Mouse (Mus musculus) limb, embryonic 15.5 days (tissue): ENCODE measurements around the gene Apom. TPM values are rescaled to one million over a fixed set of nuclear protein-coding genes. Genes with fewer than 3 reads are reported as not detected.

Source experiments
- ATAC-seq: fragments of 200-750 bp; cut with Nextera tagmentation; 2 replicates; pipeline ENCODE4 v1.8.0; 2017; ENCODE audit warnings: low read depth, moderate TSS enrichment; ENCODE audit not compliant: insufficient number of reproducible peaks, low FRiP score, low TSS enrichment
- H3K27ac ChIP-seq: fragments of 300-500 bp; sonication (generic); 2 replicates; pipeline ENCODE4 v1.5.1; 2015; ENCODE audit warnings: moderate library complexity, mild to moderate bottlenecking, inconsistent platforms
- H3K27me3 ChIP-seq: fragments of 300-500 bp; sonication (generic); 2 replicates; pipeline ENCODE4 v1.6.1; 2015; ENCODE audit warnings: inconsistent platforms
- H3K36me3 ChIP-seq: fragments of 300-500 bp; sonication (generic); 2 replicates; pipeline ENCODE4 v1.6.1; 2015; ENCODE audit warnings: inconsistent platforms
- H3K4me1 ChIP-seq: fragments of 300-500 bp; sonication (generic); 2 replicates; pipeline ENCODE4 v1.6.1; 2015; ENCODE audit warnings: inconsistent platforms
- H3K4me2 ChIP-seq: fragments of 300-500 bp; sonication (generic); 2 replicates; pipeline ENCODE4 v1.6.1; 2015; ENCODE audit warnings: mild to moderate bottlenecking, inconsistent platforms
- H3K4me3 ChIP-seq: fragments of 300-500 bp; sonication (generic); 2 replicates; pipeline ENCODE4 v1.5.1; 2015; ENCODE audit warnings: mild to moderate bottlenecking, inconsistent platforms
- H3K9ac ChIP-seq: fragments of 300-500 bp; sonication (generic); 2 replicates; pipeline ENCODE4 v1.6.1; 2015; ENCODE audit warnings: inconsistent platforms
- H3K9me3 ChIP-seq: fragments of 300-500 bp; sonication (generic); 2 replicates; pipeline ENCODE4 v1.6.1; 2016; ENCODE audit warnings: inconsistent platforms
- WGBS: fragments of 180-500 bp; shearing (Covaris S2); methylation state at CpG from one replicate; pipeline ENCODE4 v1.1.7; 2015; 5-methylcytosine and 5-hydroxymethylcytosine counted together
- polyA plus RNA-seq: library from polyadenylated mRNA; unstranded; fragments of >200 nt; fragmentation: Nextera tagmentation; extraction: Ambion mirVana; gene quantifications from 2 replicates; pipeline ENCODE4 v1.2.1, GENCODE M21; 2015

Apom gene
- polyA plus RNA-seq, 1 experiment from 2014 or later = 2.0 TPM

DNA sequence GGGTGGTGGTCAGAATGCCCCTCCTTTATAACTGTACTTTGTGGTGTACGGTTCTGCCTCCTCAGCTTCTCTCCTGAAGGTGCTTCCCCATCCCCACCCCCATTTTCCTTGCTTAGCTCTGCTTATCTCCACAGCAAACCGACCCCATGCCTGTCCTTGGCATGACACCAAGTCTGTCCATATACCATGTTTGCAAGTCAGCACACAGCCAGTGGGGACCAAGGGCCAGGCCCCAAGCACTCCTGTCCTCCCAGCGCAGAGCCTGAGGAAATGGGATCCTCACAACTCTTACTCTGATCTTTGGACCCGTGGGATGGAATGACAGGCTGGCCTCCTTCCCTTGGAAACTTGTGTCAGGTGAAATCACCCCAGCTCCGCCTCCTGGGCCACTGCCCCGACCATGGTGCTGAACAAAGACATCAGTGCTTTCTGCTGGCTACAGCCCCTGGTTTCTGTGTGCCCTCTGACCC, 28.6 kb downstream of the Apom start:
- Histone ChIP-seq H3K9ac (no peak overlapping the region), H3K27ac (no peak overlapping the region), H3K36me3 (peaks cover 61% of the 10 kb centered on the region), H3K4me1 (peaks cover 7% of the 10 kb centered on the region; the same call in 1 of the 2 replicates), H3K4me3 (no peak overlapping the region), H3K27me3 (no peaks in the 10 kb centered on the region), H3K9me3 (no peaks in the 10 kb centered on the region), H3K4me2 (no peak overlapping the region)
- 75% methylated on average over 6 of the region's 6 CpGs for WGBS
- ATAC-seq = no peak

DNA sequence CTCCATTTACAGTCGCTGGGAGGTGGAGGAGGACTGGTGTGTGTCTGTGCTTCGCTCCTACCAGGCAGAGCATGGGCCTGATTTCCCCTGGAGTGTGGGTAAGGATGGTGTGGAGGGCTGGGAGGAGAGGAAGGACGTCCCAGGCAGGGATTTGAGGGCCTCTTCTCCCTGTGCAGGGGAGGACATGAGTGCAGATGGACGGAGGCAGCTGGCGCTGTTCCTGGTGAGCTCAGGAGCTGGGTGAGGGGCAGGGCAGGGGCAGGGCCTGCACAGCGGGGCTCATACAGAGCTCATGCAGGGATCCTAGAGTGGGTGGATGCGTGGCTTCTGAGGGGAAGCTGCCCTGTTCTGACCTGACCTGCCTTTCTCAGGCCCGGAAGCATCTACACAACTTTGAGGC, 29.6 kb downstream of the Apom start:
- 67% methylated on average over 8 of the region's 8 CpGs for WGBS
- Histone ChIP-seq H3K9me3 (no peaks in the 10 kb centered on the region), H3K4me1 (peaks cover 7% of the 10 kb centered on the region; the same call in 1 of the 2 replicates), H3K9ac (no peak overlapping the region), H3K4me2 (no peak overlapping the region), H3K4me3 (no peak overlapping the region), H3K27me3 (no peaks in the 10 kb centered on the region), H3K27ac (no peak overlapping the region), H3K36me3 (peaks cover 71% of the 10 kb centered on the region)
- no peak for ATAC-seq

DNA sequence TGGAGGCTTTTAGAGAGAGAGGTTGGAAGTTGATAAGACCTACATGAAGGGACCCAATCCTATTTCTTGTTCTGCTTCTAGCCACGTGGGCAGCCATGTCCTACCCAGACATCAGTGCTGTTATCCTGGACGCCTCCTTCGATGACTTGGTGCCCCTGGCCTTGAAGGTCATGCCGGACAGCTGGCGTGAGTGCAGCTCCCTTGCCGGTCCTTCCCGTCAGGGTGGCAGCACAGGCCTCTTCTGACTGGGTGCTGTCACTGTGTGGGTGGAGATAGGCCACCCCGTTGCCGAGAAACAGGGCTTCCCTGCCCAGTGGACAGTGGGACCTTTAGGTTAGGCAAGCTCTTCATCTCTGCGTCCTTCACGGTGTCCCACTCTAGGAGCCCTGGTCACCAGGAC, 30.7 kb downstream of the Apom start:
- Histone ChIP-seq H3K36me3 (peaks cover 82% of the 10 kb centered on the region), H3K9me3 (no peaks in the 10 kb centered on the region), H3K4me3 (no peak overlapping the region), H3K27ac (no peak overlapping the region), H3K9ac (no peak overlapping the region), H3K4me2 (no peak overlapping the region), H3K27me3 (no peaks in the 10 kb centered on the region), H3K4me1 (peaks cover 7% of the 10 kb centered on the region; the same call in 1 of the 2 replicates)
- ATAC-seq = no peak
- WGBS = 84% methylated on average over 11 of the region's 11 CpGs

DNA sequence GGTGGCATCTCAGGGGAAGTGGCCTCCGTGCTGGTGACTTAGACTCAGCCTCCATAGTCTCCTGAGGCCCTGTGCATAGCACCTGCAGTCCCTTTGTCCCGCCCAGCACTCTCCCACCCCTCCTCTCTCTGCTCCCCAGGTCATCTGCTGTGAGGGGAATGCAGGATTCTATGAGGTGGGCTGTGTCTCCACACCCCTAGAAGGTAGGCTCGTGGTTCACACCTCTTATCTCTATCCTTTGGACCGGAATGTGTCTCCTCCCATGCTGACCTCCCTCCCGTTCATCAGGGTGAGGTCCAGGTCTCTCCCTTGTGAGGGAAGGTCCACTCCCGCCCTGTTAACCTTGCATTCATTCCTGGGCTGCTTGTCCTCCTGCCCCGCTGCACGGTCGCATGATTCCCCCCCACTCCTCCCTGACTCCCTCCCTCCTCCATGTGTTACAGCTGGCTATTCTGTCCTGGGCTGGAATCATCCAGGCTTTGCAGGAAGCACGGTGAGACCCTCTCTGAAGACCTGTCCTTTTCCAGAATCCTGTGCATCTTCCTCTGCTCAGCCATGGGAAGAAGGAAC, 31.6 kb downstream of the Apom start:
- Histone ChIP-seq H3K4me1 (no peaks in the 10 kb centered on the region), H3K36me3 (peaks cover 91% of the 10 kb centered on the region), H3K4me2 (no peak overlapping the region), H3K9ac (no peak overlapping the region), H3K4me3 (no peak overlapping the region), H3K9me3 (no peaks in the 10 kb centered on the region), H3K27ac (no peak overlapping the region), H3K27me3 (no peaks in the 10 kb centered on the region)
- 77% methylated on average over 10 of the region's 10 CpGs for WGBS
- no peak for ATAC-seq

DNA sequence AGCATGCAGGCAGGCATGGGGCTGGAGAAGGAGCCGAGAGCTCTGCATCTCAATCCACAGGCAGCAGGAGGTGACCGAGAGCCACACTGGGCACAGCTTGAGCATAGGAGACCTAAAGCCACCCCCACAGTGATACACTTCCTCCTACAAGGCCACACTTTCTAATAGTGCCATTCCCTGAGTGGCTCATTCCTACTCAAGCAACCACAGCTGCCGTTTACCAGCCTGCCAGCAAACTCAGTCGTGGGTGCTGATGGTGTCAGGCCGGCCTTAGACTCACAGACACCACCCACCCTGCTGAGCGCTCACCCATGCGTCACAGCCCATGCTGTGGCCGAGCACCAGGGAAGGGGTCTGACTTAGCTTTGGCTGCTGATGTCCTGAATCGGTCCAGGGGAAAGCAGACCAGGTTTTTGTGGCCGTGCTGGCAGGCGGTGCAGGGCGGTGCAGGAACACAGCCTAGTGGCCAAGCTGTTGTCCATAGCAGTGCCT, 34.6 kb downstream of the Apom start:
- Histone ChIP-seq H3K27me3 (no peaks in the 10 kb centered on the region), H3K27ac (no peak overlapping the region), H3K36me3 (peaks cover 100% of the 10 kb centered on the region), H3K4me2 (no peak overlapping the region), H3K4me1 (no peaks in the 10 kb centered on the region), H3K4me3 (no peak overlapping the region), H3K9ac (0 out of 2 replicates have a peak overlapping the region, but pooled peaks have one; percentile 2), H3K9me3 (no peaks in the 10 kb centered on the region)
- no peak for ATAC-seq
- 88% methylated on average over 12 of the region's 12 CpGs for WGBS

DNA sequence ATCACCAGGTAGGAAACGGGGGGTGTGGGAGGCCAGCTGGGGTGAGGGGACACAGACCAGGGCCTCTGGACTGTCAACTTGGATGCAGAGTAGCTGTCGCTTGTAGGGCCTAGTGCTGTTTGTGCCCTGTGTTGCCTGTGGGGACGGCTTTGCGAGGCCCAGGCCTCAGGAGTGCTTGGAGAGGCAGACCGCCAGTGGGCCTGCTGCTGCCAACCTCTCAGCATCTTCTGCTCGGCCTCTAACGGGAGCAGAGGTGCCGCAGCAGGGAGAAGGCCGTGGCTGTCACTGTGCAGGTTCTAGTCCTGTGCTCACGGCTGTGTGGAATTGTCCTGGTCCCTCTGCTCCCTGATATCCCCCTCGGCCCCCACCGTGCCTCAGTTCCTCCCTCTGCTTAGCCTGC, 35.3 kb downstream of the Apom start:
- Histone ChIP-seq H3K4me3 (no peak overlapping the region), H3K36me3 (peaks cover 98% of the 10 kb centered on the region), H3K9ac (no peak overlapping the region), H3K27me3 (no peaks in the 10 kb centered on the region), H3K27ac (no peak overlapping the region), H3K4me1 (no peaks in the 10 kb centered on the region), H3K4me2 (no peak overlapping the region), H3K9me3 (no peaks in the 10 kb centered on the region)
- 87% methylated on average over 12 of the region's 12 CpGs for WGBS
- ATAC-seq = no peak

DNA sequence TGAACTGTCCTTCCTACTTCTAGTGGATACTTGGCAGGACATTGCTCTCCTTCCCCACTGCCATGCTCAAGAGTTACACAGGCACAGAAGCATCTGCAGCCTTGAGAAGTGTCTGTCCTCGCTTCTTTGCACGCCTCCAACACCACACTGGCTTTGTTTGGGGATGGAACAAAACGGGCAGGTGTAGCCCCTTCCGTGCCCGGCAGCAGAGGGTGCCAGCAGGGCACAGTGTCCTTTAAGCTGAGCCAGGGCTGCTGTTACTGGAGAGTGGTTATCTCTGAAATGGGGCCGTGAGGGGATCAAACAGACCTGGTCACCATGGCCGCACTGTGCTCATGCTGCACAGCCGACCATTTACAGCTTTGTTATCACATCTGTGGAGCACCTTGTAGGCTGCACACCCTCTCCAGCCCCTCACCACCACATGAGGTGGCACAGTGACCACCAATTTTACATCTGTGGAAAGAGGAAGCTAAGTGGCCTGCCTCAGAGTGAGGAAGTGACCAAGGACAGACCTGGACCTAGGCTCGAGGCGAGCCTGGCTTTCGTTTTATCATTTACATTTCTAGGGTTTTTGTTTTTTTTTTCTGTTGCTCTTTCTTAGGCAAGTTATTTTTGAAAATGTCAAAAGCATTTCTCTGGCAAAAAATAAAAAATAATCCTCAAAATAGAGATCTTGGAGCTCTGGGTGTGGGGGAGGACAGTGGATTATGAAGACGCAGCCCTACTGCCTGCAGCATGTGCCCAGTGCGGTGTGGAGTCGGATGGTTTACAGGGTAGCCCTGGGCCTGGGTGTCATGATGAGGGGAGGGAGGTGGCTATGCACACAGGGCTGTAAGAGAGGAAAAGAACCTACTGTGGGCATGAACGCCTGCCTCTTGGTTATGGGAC, 37.1 kb downstream of the Apom start:
- Histone ChIP-seq H3K4me3 (no peak overlapping the region), H3K27me3 (no peaks in the 10 kb centered on the region), H3K9me3 (no peaks in the 10 kb centered on the region), H3K9ac (no peak overlapping the region), H3K27ac (no peak overlapping the region), H3K4me2 (no peak overlapping the region), H3K4me1 (peaks cover 13% of the 10 kb centered on the region), H3K36me3 (peaks cover 88% of the 10 kb centered on the region)
- WGBS = 92% methylated on average over 15 of the region's 15 CpGs
- no peak for ATAC-seq

DNA sequence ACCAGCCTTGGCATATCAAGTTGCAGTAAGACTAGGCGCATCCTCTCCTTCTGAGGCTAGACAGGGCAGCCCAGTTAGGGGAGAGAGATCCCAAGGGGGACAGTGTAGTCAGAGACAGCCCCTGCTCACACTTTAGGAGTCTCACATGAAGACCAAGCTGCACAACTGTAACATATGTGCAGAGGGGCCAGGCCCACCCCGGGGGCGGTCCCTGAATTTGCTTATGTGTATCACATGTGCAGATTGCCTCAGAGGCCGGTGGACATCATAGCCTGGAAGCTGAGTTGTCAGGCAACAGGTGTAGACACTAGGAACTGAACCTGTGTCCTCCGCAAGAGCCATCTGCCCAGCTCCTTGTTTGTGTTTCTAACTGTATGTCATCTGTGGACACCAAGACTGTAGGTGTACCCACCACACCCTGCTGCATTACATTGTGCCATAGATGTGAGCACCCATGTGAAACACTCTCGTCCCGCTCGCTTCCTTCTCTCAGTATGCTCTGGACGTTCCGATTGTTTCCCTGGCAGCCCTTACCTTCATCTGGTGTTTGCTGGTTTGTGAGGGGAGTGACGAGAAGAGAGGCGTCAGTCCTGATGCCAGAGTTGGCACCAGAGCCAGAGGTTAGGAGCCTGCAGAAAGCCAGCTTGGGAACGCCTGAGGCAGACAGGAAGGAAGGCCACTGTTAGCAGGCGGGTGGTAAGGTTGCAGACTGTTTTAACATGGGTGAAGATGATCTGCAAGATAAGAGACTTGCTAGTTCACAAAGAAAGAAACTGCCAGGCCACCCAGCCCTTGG, 39.2 kb downstream of the Apom start:
- Histone ChIP-seq H3K27ac (no peak overlapping the region), H3K4me2 (no peak overlapping the region), H3K4me1 (peaks cover 13% of the 10 kb centered on the region), H3K4me3 (no peak overlapping the region), H3K9ac (no peak overlapping the region), H3K27me3 (no peaks in the 10 kb centered on the region), H3K36me3 (peaks cover 67% of the 10 kb centered on the region), H3K9me3 (no peaks in the 10 kb centered on the region)
- 82% methylated on average over 14 of the region's 14 CpGs for WGBS
- no peak for ATAC-seq

DNA sequence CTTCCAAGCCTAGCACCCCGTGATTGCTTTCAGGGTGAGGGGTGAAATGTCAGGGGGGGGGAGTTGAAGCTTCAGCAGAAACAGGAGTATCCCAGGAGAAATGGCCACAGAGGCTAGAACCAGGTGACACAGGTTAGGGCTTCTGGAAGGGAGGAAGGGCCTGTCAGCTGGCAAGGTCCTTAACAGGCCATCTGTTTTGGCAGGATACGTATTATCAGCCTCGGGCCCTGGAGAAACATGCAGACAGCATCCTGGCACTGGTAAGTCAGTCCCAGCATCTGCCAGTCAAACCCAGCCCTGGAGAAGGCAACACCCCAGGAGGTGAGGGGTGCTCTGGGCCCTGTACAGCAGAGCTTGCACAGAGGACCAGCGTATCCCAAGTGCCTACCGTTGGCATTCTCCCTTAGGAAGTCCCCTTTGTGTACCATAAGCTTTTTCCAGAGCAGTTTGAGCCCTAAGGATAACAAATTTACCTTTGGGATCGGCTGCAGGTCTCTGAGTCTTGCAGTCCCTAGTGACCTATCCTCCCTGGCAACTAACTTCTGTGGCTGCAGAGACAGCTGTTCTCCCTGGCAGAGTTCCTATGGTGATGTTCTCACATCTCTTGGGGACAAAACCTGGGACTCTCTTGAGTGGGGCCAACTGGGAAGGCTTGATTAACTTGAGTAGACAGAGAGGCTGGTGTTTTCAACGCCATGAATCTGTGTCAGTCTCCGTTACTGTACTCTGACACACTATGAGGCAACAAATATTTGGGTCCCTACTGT, 41.5 kb downstream of the Apom start:
- ATAC-seq = no peak
- H3K36me3 ChIP-seq = peaks cover 44% of the 10 kb centered on the region
- peak overlapping the region; percentile 53 for H3K4me2 ChIP-seq
- peak overlapping the region; percentile 70 for H3K4me3 ChIP-seq
- WGBS = 57% methylated on average over 8 of the region's 8 CpGs
- peaks cover 13% of the 10 kb centered on the region for H3K4me1 ChIP-seq
- H3K27ac ChIP-seq = peak overlapping the region; percentile 98; the same call in 1 of the 2 replicates
- H3K9me3 ChIP-seq = no peaks in the 10 kb centered on the region
- no peaks in the 10 kb centered on the region; the same call in 1 of the 2 replicates for H3K27me3 ChIP-seq
- peak overlapping the region; percentile 94 for H3K9ac ChIP-seq

DNA sequence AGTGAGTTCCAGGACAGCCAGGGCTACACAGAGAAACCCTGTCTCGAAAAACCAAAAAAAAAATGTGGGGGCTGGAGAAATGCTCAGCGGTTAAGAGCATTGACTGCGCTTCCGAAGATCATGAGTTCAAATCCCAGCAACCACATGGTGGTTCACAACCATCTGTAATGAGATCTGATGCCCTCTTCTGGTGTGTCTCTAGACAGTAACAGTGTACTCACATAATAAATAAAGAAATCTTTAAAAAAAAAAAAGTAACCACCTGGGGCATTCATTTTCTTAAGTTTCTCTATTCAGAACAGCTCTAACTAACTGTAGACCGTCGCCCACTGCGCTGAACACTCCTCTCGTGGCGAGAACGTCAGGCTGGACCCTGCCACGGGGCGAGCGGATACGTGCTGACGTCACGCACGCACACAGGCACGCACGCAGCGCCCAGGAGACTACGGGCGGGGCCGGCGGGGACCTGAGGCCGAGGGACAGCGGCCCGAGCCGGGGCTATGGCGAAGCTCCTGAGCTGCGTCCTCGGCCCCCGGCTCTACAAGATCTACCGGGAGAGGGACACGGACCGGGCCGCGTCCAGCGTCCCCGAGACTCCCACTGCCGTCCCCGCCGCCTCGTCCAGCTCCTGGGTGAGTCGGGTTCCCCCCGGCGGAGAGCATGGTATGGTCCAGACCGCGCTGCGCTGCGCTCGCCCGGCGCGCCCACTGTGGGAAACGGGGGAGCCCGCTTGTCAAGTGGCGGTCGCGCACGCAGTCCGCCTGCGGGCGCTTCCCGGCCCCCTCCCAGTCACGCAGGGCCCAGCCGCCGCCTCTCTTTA, 42.8 kb downstream of the Apom start, which contains the start of gene Abhd16a:
Abhd16a (plus strand) TSS at position 439 of the 820 bp plus-strand sequence.
- peak; percentile 96 for ATAC-seq
- peak within 1 kb of the TSS; percentile 70 for H3K4me3 ChIP-seq
- peak within 1 kb of the TSS; percentile 53 for H3K4me2 ChIP-seq
- peak within 1 kb of the TSS; percentile 94 for H3K9ac ChIP-seq
- peak within 1 kb of the TSS; percentile 98 for H3K27ac ChIP-seq
- peaks cover 31% of the 10 kb centered on the region for H3K36me3 ChIP-seq
- peaks cover 13% of the 10 kb centered on the region for H3K4me1 ChIP-seq
- no peaks in the 10 kb centered on the region for H3K9me3 ChIP-seq
- 4% methylated on average over 48 of the region's 67 CpGs for WGBS
- no peaks in the 10 kb centered on the region; the same call in 1 of the 2 replicates for H3K27me3 ChIP-seq
